10 mouse cellular contexts compared by ENCODE assay signal in genomic region chr11:60366239-60367019, GRCm38 (mm10). TPM values are rescaled to one million over a fixed set of nuclear protein-coding genes. Genes with fewer than 3 reads are reported as not detected.
A peak's percentile ranks its signal among the peaks of the same experiment; 100 is the strongest.
DNase-seq lines count a peak whose midpoint lies in the region; ATAC-seq and TF ChIP-seq lines count a peak whose summit lies in the region.
"Had no signal": no experiment of that assay in that cellular context is flagged by ENCODE, and none has a peak within 500 bp of the region (broad histone marks: within the 10 kb centered on the region; RNA-seq: fewer than 3 reads in every experiment).

No protein-coding gene starts in this region.

- WGBS in heart, embryonic 12.5 days: 21% methylated on average over 16 of the region's 16 CpGs
- whole genome bisulfite sequencing in neural tube, embryonic 15.5 days: 51% methylated on average over 16 of the region's 16 CpGs
- 34% methylated on average over 16 of the region's 16 CpGs for WGBS in stomach, postnatal 0 days

- 0 out of 2 replicates have a peak, but pooled peaks cover 5% of the 10 kb centered on the region for H3K27me3 ChIP-seq in heart, embryonic 12.5 days (replicated peaks)
- no peaks in the 10 kb centered on the region for H3K27me3 ChIP-seq in neural tube, embryonic 15.5 days (replicated peaks)
- H3K27me3 ChIP-seq in stomach, postnatal 0 days (ENCODE audit: control insufficient read depth, insufficient read depth, low read length): no peaks in the 10 kb centered on the region
- H3K27me3 ChIP-seq: hindbrain, embryonic 15.5 days had no signal

- peak overlapping the region; percentile 42 for H3K27ac ChIP-seq in heart, embryonic 12.5 days (ENCODE audit: poor library complexity, severe bottlenecking)
- H3K27ac ChIP-seq in neural tube, embryonic 15.5 days (replicated peaks): no peak overlapping the region
- H3K27ac ChIP-seq in stomach, postnatal 0 days (replicated peaks): no peak overlapping the region
- H3K27ac ChIP-seq: hindbrain, embryonic 15.5 days had no signal

- TF ChIP-seq CTCF in stomach, postnatal 0 days (IDR thresholded peaks at IDR 0.05; ENCODE audit: low read depth): no peak

- H3K4me3 ChIP-seq in heart, embryonic 12.5 days: no peak overlapping the region
- no peak overlapping the region for H3K4me3 ChIP-seq in neural tube, embryonic 15.5 days (replicated peaks)
- no peak overlapping the region for H3K4me3 ChIP-seq in stomach, postnatal 0 days (ENCODE audit: low read depth, low read length)
- H3K4me3 ChIP-seq: hindbrain, embryonic 15.5 days had no signal

- H3K4me2 ChIP-seq in heart, embryonic 12.5 days: peak overlapping the region; percentile 26
- no peak overlapping the region for H3K4me2 ChIP-seq in neural tube, embryonic 15.5 days
- no peak overlapping the region for H3K4me2 ChIP-seq in stomach, postnatal 0 days (replicated peaks; ENCODE audit: low read depth)
- H3K4me2 ChIP-seq: hindbrain, embryonic 15.5 days had no signal

- no peaks in the 10 kb centered on the region for H3K9me3 ChIP-seq in heart, embryonic 12.5 days (replicated peaks)
- no peaks in the 10 kb centered on the region for H3K9me3 ChIP-seq in neural tube, embryonic 15.5 days (replicated peaks)
- H3K9me3 ChIP-seq in stomach, postnatal 0 days (ENCODE audit: control insufficient read depth, low read length): no peaks in the 10 kb centered on the region
- H3K9me3 ChIP-seq: hindbrain, embryonic 15.5 days had no signal

- no peak for TF ChIP-seq EP300 in stomach, postnatal 0 days (optimal IDR thresholded peaks at IDR 0.05)

- H3K4me1 ChIP-seq in heart, embryonic 12.5 days (replicated peaks): peaks cover 16% of the 10 kb centered on the region
- H3K4me1 ChIP-seq in neural tube, embryonic 15.5 days: 0 out of 2 replicates have a peak, but pooled peaks cover 7% of the 10 kb centered on the region
- H3K4me1 ChIP-seq in stomach, postnatal 0 days (replicated peaks; ENCODE audit: control insufficient read depth, insufficient read depth): no peaks in the 10 kb centered on the region; the same call in 1 of the 2 replicates

- peak; percentile 36; the same call in 1 of the 2 replicates for ATAC-seq in heart, embryonic 12.5 days (ENCODE audit: insufficient number of reproducible peaks, low FRiP score)
- ATAC-seq in neural tube, embryonic 15.5 days (ENCODE audit: low FRiP score): no peak
- ATAC-seq in stomach, postnatal 0 days (ENCODE audit: low FRiP score, low TSS enrichment): 0 out of 2 replicates have a peak, but pooled peaks have one; percentile 51
- ATAC-seq in inflammation-experienced regulatory T-cells, adult 6 months: no peak

- peak overlapping the region; percentile 44 for H3K9ac ChIP-seq in heart, embryonic 12.5 days
- H3K9ac ChIP-seq in neural tube, embryonic 15.5 days (replicated peaks): no peak overlapping the region
- 0 out of 2 replicates have a peak overlapping the region, but pooled peaks have one; percentile 31 for H3K9ac ChIP-seq in stomach, postnatal 0 days (ENCODE audit: low read length)
- H3K9ac ChIP-seq: hindbrain, embryonic 15.5 days had no signal

- no peaks in the 10 kb centered on the region for H3K36me3 ChIP-seq in heart, embryonic 12.5 days
- no peaks in the 10 kb centered on the region for H3K36me3 ChIP-seq in neural tube, embryonic 15.5 days
- no peaks in the 10 kb centered on the region for H3K36me3 ChIP-seq in stomach, postnatal 0 days (ENCODE audit: control insufficient read depth, insufficient read depth, low read length)
- H3K36me3 ChIP-seq: hindbrain, embryonic 15.5 days had no signal

- no peak for DNase-seq in heart, adult 11 months
- peak; percentile 31 for DNase-seq in neural tube, embryonic 10.5 days (ENCODE audit: extremely low spot score, low spot score)
- peak; percentile 38 for DNase-seq in gastrocnemius, postnatal 25 days
- no peak for DNase-seq in stomach, postnatal 0 days (ENCODE audit: low spot score)
- DNase-seq in urinary bladder, postnatal 4 days (ENCODE audit: low spot score in 2 of 2): no peak
- DNase-seq: left cerebral cortex, postnatal 4 days had no signal

RNA-seq across cellular contexts. Expression of gene Drc3, which starts 13.3 kb away (rescaled TPM):
- 1.6 and 2.3 TPM in 2 replicates for polyA plus RNA-seq in heart, embryonic 12.5 days (2016; fragmentation: Nextera tagmentation; extraction: Ambion mirVana)
- polyA plus RNA-seq in neural tube, embryonic 15.5 days (2015; fragmentation: Nextera tagmentation; extraction: Ambion mirVana): 5.3 and 6.2 TPM in 2 replicates
- total RNA-seq in gastrocnemius, postnatal 25 days (2021): under 1 TPM; 0.59 to 0.86 TPM
- polyA plus RNA-seq in stomach, postnatal 0 days (2015; fragmentation: Nextera tagmentation; extraction: Ambion mirVana): 0.69 and 0.93 TPM in 2 replicates
- under 1 TPM; 0.25 to 0.87 (median 0.42) TPM for polyA plus RNA-seq in inflammation-experienced regulatory T-cells, adult 6 months (2017; shearing (Covaris generic))

RNA-seq across cellular contexts. Expression of gene Tom1l2, which starts 13.7 kb away (rescaled TPM):
- 28.9 and 32.1 TPM in 2 replicates for polyA plus RNA-seq in heart, embryonic 12.5 days (2016; fragmentation: Nextera tagmentation; extraction: Ambion mirVana)
- polyA plus RNA-seq in neural tube, embryonic 15.5 days (2015; fragmentation: Nextera tagmentation; extraction: Ambion mirVana): 66.3 and 68.9 TPM in 2 replicates
- total RNA-seq in gastrocnemius, postnatal 25 days (2021): 10 to 100 TPM; 45.8 to 54.3 TPM
- 15.9 and 19.4 TPM in 2 replicates for polyA plus RNA-seq in stomach, postnatal 0 days (2015; fragmentation: Nextera tagmentation; extraction: Ambion mirVana)
- 10 to 100 TPM in 2 of 3 experiments, 1 to 10 TPM in 1; 8.9 to 34.5 (median 24.4) TPM for polyA plus RNA-seq in inflammation-experienced regulatory T-cells, adult 6 months (2017; shearing (Covaris generic))

RNA-seq across cellular contexts. Expression of gene Gid4, which starts 50.5 kb away (rescaled TPM):
- polyA plus RNA-seq in heart, embryonic 12.5 days (2016; fragmentation: Nextera tagmentation; extraction: Ambion mirVana): 21.6 and 22.9 TPM in 2 replicates
- 22.5 and 24.2 TPM in 2 replicates for polyA plus RNA-seq in neural tube, embryonic 15.5 days (2015; fragmentation: Nextera tagmentation; extraction: Ambion mirVana)
- 10 to 100 TPM; 45.2 to 50.9 TPM for total RNA-seq in gastrocnemius, postnatal 25 days (2021)
- polyA plus RNA-seq in stomach, postnatal 0 days (2015; fragmentation: Nextera tagmentation; extraction: Ambion mirVana): 10.9 and 12.0 TPM in 2 replicates
- polyA plus RNA-seq in inflammation-experienced regulatory T-cells, adult 6 months (2017; shearing (Covaris generic)): 10 to 100 TPM in 1 of 3 experiments, 1 to 10 TPM in 2; 9.8 to 12.6 (median 10.0) TPM

RNA-seq across cellular contexts. Expression of gene Atpaf2, which starts 51.8 kb away (rescaled TPM):
- polyA plus RNA-seq in heart, embryonic 12.5 days (2016; fragmentation: Nextera tagmentation; extraction: Ambion mirVana): 47.2 and 50.5 TPM in 2 replicates
- polyA plus RNA-seq in neural tube, embryonic 15.5 days (2015; fragmentation: Nextera tagmentation; extraction: Ambion mirVana): 45.7 and 48.6 TPM in 2 replicates
- 10 to 100 TPM; 27.0 to 31.1 TPM for total RNA-seq in gastrocnemius, postnatal 25 days (2021)
- polyA plus RNA-seq in stomach, postnatal 0 days (2015; fragmentation: Nextera tagmentation; extraction: Ambion mirVana): 30.5 and 30.7 TPM in 2 replicates
- 10 to 100 TPM; 35.8 to 45.1 (median 43.9) TPM for polyA plus RNA-seq in inflammation-experienced regulatory T-cells, adult 6 months (2017; shearing (Covaris generic))

Comparison
In these comparisons a context has a peak if more than half of its experiments do, and no peak if none do; other contexts are left out.
1. ATAC-seq: peak in heart, embryonic 12.5 days (single experiment) and stomach, postnatal 0 days (single experiment); none in neural tube, embryonic 15.5 days (single experiment) and inflammation-experienced regulatory T-cells, adult 6 months (single experiment).
2. DNase-seq: peak in neural tube, embryonic 10.5 days (single experiment) and gastrocnemius, postnatal 25 days (single experiment); none in heart, adult 11 months (single experiment), stomach, postnatal 0 days (single experiment) and urinary bladder, postnatal 4 days (0 of 2).